Mouse (Mus musculus) limb, embryonic 13.5 days (tissue): ENCODE measurements around the gene Skp2. TPM values are rescaled to one million over a fixed set of nuclear protein-coding genes. Genes with fewer than 3 reads are reported as not detected.

Source experiments
- ATAC-seq: fragments of 200-750 bp; cut with Nextera tagmentation; 2 replicates; pipeline ENCODE4 v1.8.0; 2017; ENCODE audit warnings: low read depth, moderate number of reproducible peaks, moderate TSS enrichment; ENCODE audit not compliant: low FRiP score
- H3K27ac ChIP-seq: fragments of 300-500 bp; sonication (generic); 2 replicates; pipeline ENCODE4 v1.5.1; 2015; ENCODE audit warnings: inconsistent platforms, mild to moderate bottlenecking, moderate library complexity
- H3K27me3 ChIP-seq: fragments of 300-500 bp; sonication (generic); 2 replicates; pipeline ENCODE4 v1.6.1; 2015; ENCODE audit warnings: mild to moderate bottlenecking, inconsistent platforms
- H3K36me3 ChIP-seq: fragments of 300-500 bp; sonication (generic); 2 replicates; pipeline ENCODE4 v1.6.1; 2015; ENCODE audit warnings: inconsistent platforms, mild to moderate bottlenecking, moderate library complexity
- H3K4me1 ChIP-seq: fragments of 300-500 bp; sonication (generic); 2 replicates; pipeline ENCODE4 v1.6.1; 2015; ENCODE audit warnings: inconsistent platforms
- H3K4me2 ChIP-seq: fragments of 300-500 bp; sonication (generic); replicated peaks from 2 replicates; pipeline ENCODE4 v1.6.1; 2015; ENCODE audit warnings: inconsistent platforms, mild to moderate bottlenecking, moderate library complexity
- H3K4me3 ChIP-seq: fragments of 300-500 bp; sonication (generic); 2 replicates; pipeline ENCODE4 v1.5.1; 2015; ENCODE audit warnings: moderate library complexity, mild to moderate bottlenecking, inconsistent platforms
- H3K9ac ChIP-seq: fragments of 300-500 bp; sonication (generic); 2 replicates; pipeline ENCODE4 v1.6.1; 2015; ENCODE audit warnings: mild to moderate bottlenecking, inconsistent platforms
- H3K9me3 ChIP-seq: fragments of 300-500 bp; sonication (generic); 2 replicates; pipeline ENCODE4 v1.6.1; 2016; ENCODE audit warnings: inconsistent platforms
- WGBS: fragments of 180-500 bp; shearing (Covaris S2); methylation state at CpG from one replicate; pipeline ENCODE4 v1.1.7; 2015; 5-methylcytosine and 5-hydroxymethylcytosine counted together
- polyA plus RNA-seq: library from polyadenylated mRNA; unstranded; fragments of >200 nt; fragmentation: Nextera tagmentation; extraction: Ambion mirVana; gene quantifications from 2 replicates; pipeline ENCODE4 v1.2.1, GENCODE M21; 2015

The Skp2 gene
- polyA plus RNA-seq, 1 experiment from 2014 or later: 107 TPM

DNA sequence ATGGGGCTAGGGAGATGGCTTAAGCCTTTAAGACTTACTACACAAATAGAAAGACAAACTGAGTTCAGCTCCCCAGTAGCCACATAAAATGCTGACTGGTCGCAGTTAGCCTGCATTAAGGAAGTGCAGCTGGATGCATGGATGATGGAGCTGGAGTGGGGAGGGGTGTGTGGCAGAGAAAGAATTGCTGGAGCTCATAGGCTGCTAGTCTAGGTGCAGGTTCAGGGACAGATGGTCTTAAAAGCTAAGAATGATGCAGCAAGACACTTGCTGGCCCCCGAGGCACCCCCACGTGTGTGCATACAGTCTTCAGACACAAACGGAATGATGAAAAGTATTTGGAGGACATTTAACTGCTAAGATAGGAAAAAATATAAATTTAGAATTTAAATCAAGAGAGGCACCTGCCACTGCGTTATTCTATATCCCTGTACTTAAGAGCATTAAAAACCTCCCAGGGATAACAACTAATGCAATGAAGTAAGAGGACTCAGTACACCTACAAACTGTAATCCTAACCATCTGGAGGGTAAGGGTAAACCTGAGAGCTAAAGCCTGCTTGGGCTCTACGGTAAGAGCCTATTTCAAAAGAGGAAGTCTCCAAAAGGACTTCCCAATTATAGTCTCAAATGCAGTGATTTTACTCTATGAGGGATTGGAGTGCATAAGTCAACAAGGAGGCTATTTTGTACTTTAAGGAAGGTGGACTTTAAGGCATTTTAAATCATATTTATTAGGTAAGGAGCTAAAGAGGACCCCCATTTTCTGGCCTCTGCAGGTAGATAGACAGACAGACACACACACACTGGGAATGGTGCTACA, 44.5 kb downstream of the Skp2 start:
- ATAC-seq: no peak
- Histone ChIP-seq H3K27ac (no peak overlapping the region), H3K9ac (no peak overlapping the region), H3K9me3 (no peaks in the 10 kb centered on the region), H3K27me3 (no peaks in the 10 kb centered on the region), H3K4me1 (no peaks in the 10 kb centered on the region), H3K36me3 (peaks cover 70% of the 10 kb centered on the region), H3K4me3 (no peak overlapping the region), H3K4me2 (no peak overlapping the region)
- WGBS: 71% methylated on average over 6 of the region's 6 CpGs

DNA sequence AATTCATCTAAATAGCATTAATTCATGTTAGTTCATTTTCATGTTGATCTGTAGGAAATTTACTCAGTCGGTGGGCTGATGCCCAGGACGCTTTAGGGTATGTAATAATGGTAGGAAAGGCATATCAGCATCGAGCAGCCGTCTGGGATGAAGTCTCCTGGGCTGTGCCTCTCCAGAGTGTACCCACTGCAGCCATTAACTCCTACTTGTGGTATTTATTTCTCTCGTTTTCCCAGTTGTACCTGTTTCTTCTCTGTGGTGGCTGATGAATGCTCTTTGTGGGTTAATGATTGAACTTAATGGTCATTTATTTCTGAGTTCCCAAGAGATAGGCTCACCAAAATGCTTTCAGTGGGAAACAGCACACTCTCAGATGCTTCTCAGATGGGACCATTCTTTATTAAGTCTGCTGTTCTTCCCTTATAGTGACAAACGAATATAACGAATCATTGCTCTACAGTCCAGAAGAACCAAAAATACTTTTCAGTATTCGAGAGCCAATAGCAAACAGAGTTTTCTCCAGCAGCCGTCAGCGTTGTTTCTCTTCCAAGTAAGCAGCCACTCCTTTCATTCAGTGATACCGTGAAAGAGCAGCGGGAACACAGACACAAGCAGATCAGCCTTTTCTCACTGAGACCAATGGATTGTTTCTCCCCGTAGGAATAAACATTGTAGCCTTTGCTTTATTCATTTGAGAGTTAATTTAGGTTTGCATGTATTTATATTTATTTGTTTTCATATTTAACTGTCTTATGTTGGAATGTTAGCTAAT, 48.7 kb downstream of the Skp2 start:
- Histone ChIP-seq H3K4me1 (no peaks in the 10 kb centered on the region), H3K4me3 (no peak overlapping the region), H3K36me3 (peaks cover 73% of the 10 kb centered on the region), H3K27ac (no peak overlapping the region), H3K9me3 (no peaks in the 10 kb centered on the region), H3K4me2 (no peak overlapping the region), H3K9ac (no peak overlapping the region), H3K27me3 (no peaks in the 10 kb centered on the region)
- WGBS: 89% methylated on average over 13 of the region's 13 CpGs
- no peak for ATAC-seq

- H3K27ac ChIP-seq: no peak overlapping the region
- ATAC-seq: no peak
- H3K27me3 ChIP-seq: no peaks in the 10 kb centered on the region
- H3K9me3 ChIP-seq: no peaks in the 10 kb centered on the region
- H3K9ac ChIP-seq: no peak overlapping the region
- no peak overlapping the region for H3K4me2 ChIP-seq
- H3K36me3 ChIP-seq: peaks cover 84% of the 10 kb centered on the region
- 95% methylated on average over 10 of the region's 10 CpGs for WGBS
- no peak overlapping the region for H3K4me3 ChIP-seq
- no peaks in the 10 kb centered on the region for H3K4me1 ChIP-seq
Measured at GRCm38 (mm10) chr15:9100446-9101077, 54.7 kb downstream of the Skp2 start.

DNA sequence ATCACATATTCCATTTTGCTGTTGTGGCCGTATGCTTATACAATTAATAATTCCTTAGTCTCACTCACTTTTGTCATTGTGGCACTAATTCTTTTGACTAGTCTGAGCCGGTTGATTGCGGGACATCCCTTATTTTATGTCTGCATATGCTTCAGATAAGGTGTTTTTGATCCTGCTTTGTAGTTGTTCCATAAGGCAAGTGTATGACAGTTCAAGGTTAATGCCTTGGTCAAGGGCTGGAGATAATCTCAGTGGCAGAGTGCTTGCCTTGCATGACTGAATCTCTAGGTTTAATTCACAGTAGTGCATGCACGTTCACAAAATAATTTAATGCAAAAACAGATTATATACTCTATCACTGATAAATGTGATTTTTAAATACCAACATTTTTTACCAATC, 58.4 kb downstream of the Skp2 start:
- no peak for ATAC-seq
- Histone ChIP-seq H3K27ac (no peak overlapping the region), H3K4me2 (no peak overlapping the region), H3K9me3 (no peaks in the 10 kb centered on the region), H3K27me3 (no peaks in the 10 kb centered on the region), H3K36me3 (peaks cover 74% of the 10 kb centered on the region), H3K4me3 (no peak overlapping the region), H3K9ac (no peak overlapping the region), H3K4me1 (peaks cover 6% of the 10 kb centered on the region)
- 91% methylated on average over 4 of the region's 4 CpGs for WGBS

GRCm38 (mm10) chr15:9094366-9094750, 60.9 kb downstream of the Skp2 start:
- H3K9me3 ChIP-seq: no peaks in the 10 kb centered on the region
- H3K36me3 ChIP-seq: peaks cover 60% of the 10 kb centered on the region
- H3K27me3 ChIP-seq: no peaks in the 10 kb centered on the region
- H3K4me2 ChIP-seq: peak overlapping the region; percentile 14; the same call in 1 of the 2 replicates
- 24% methylated on average over 13 of the region's 13 CpGs for WGBS
- ATAC-seq: peak; percentile 82
- no peak overlapping the region for H3K4me3 ChIP-seq
- no peak overlapping the region for H3K9ac ChIP-seq
- H3K27ac ChIP-seq: no peak overlapping the region
- peaks cover 6% of the 10 kb centered on the region for H3K4me1 ChIP-seq

GRCm38 (mm10) chr15:9093598-9094365, 61.4 kb downstream of the Skp2 start:
- Histone ChIP-seq H3K4me1 (peaks cover 6% of the 10 kb centered on the region), H3K27ac (no peak overlapping the region), H3K27me3 (no peaks in the 10 kb centered on the region), H3K9me3 (no peaks in the 10 kb centered on the region), H3K4me3 (no peak overlapping the region), H3K36me3 (peaks cover 62% of the 10 kb centered on the region), H3K9ac (no peak overlapping the region), H3K4me2 (peak overlapping the region; percentile 14; the same call in 1 of the 2 replicates)
- WGBS: 75% methylated on average over 11 of the region's 11 CpGs
- ATAC-seq: peak; percentile 54; the same call in 1 of the 2 replicates

DNA sequence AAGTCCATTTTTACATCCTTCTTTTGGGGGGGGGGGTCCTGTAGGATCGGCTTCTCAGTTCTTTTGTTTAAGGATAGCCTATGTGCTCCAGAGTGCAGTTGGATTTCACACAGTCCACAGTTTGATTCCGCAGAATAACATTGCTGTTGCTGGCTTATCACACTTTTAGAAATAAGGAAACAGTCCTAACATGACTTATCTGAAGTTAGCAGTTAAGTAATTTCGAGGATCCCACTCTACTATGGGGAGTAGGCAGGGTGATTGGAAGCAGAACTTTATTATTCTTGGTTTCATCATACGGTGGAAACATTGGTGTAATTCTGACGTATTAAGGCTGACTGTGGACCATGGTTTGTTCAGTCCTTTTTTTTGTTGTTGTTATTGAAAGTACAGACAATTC, 64.6 kb downstream of the Skp2 start:
- H3K4me3 ChIP-seq: no peak overlapping the region
- H3K36me3 ChIP-seq: peaks cover 58% of the 10 kb centered on the region
- 93% methylated on average over 5 of the region's 5 CpGs for WGBS
- H3K9me3 ChIP-seq: no peaks in the 10 kb centered on the region
- ATAC-seq: no peak
- H3K4me2 ChIP-seq: no peak overlapping the region
- peaks cover 6% of the 10 kb centered on the region for H3K4me1 ChIP-seq
- no peak overlapping the region for H3K9ac ChIP-seq
- no peaks in the 10 kb centered on the region for H3K27me3 ChIP-seq
- no peak overlapping the region for H3K27ac ChIP-seq

GRCm38 (mm10) chr15:9089136-9089720, 66.0 kb downstream of the Skp2 start:
- no peak overlapping the region for H3K27ac ChIP-seq
- 51% methylated on average over 2 of the region's 2 CpGs for WGBS
- no peaks in the 10 kb centered on the region for H3K9me3 ChIP-seq
- no peak for ATAC-seq
- H3K4me2 ChIP-seq: no peak overlapping the region
- no peak overlapping the region for H3K9ac ChIP-seq
- H3K4me1 ChIP-seq: peaks cover 3% of the 10 kb centered on the region
- H3K4me3 ChIP-seq: no peak overlapping the region
- H3K36me3 ChIP-seq: peaks cover 54% of the 10 kb centered on the region
- H3K27me3 ChIP-seq: no peaks in the 10 kb centered on the region

- Histone ChIP-seq H3K4me3 (no peak overlapping the region), H3K9ac (no peak overlapping the region), H3K4me2 (no peak overlapping the region), H3K27me3 (no peaks in the 10 kb centered on the region), H3K9me3 (no peaks in the 10 kb centered on the region), H3K4me1 (no peaks in the 10 kb centered on the region), H3K27ac (no peak overlapping the region), H3K36me3 (peaks cover 52% of the 10 kb centered on the region)
- no peak for ATAC-seq
- WGBS: 81% methylated on average over 8 of the region's 8 CpGs
Measured at GRCm38 (mm10) chr15:9088683-9089072, 66.5 kb downstream of the Skp2 start.

DNA sequence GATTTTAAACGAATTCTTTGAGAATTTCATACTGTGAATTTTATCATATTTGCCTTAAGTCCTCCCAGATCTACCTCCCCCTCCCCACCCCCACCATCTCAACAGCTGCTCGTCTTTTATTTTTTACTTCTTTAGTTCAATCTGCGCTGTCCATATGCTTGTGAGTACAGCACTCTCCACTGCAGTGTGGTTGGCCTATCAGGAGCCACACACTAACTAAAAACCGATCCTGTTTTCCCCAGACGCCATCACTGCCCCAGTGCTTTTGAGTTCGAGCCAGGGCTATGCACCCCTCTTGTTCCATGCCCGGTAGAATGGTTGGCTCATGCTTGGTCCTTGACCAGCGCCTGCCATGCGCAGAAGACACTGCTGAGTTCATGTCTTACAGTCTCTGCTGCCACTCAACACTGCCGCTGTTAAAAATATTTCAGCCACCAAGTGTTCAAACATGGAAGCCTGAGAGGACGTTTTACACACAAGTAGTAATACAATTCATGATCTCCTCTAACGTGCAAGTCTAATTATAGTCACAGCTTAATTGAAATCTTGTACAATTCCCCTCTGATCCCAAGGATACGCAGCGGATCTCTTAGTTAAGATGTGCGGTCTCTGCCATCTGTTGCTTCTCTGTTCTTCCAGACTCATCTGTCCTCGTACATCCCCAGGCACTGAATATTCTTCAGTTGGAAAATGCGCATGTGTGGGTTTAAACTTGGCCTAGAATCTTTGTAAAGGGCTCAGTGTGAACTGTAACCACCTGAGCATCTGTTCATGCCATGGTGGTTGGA, 67.1 kb downstream of the Skp2 start:
- Histone ChIP-seq H3K27ac (no peak overlapping the region), H3K9ac (no peak overlapping the region), H3K9me3 (no peaks in the 10 kb centered on the region), H3K4me2 (no peak overlapping the region), H3K4me3 (no peak overlapping the region), H3K4me1 (no peaks in the 10 kb centered on the region), H3K27me3 (no peaks in the 10 kb centered on the region), H3K36me3 (peaks cover 46% of the 10 kb centered on the region)
- 91% methylated on average over 17 of the region's 17 CpGs for WGBS
- no peak for ATAC-seq

DNA sequence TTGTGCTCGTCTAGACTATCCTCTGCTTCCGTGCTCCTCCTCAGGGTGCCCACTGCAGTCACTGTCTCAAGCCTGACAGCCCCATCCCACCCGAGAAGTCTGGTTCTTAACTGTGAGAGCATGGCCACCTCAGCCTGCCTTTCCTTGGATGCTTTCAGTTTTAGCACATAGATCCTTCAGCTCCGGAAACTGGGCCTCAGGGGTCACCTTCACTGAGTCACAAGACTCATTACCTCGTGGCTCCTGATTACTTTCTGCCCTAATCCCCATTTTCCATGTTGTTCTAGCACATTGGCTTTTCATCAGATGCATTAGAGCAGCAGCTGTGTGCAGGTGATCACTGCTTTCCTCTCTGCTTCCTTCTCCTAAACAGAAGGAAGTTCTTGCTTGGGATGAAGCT, 67.8 kb downstream of the Skp2 start:
- Histone ChIP-seq H3K27me3 (no peaks in the 10 kb centered on the region), H3K4me1 (no peaks in the 10 kb centered on the region), H3K9me3 (no peaks in the 10 kb centered on the region), H3K9ac (no peak overlapping the region), H3K36me3 (peaks cover 39% of the 10 kb centered on the region), H3K4me2 (no peak overlapping the region), H3K4me3 (no peak overlapping the region), H3K27ac (no peak overlapping the region)
- WGBS: 80% methylated on average over 5 of the region's 5 CpGs
- no peak for ATAC-seq
